Mouse (Mus musculus) ZHBTc4 (cell line): Measurements from ENCODE around the gene Ldb2.

ENCODE experiments used
- DNase-seq: peaks from one replicate; pipeline ENCODE4 v3.0.0-alpha.2; 2011; ENCODE audit warnings: low read depth, low spot score

Gene Ldb2

DNA sequence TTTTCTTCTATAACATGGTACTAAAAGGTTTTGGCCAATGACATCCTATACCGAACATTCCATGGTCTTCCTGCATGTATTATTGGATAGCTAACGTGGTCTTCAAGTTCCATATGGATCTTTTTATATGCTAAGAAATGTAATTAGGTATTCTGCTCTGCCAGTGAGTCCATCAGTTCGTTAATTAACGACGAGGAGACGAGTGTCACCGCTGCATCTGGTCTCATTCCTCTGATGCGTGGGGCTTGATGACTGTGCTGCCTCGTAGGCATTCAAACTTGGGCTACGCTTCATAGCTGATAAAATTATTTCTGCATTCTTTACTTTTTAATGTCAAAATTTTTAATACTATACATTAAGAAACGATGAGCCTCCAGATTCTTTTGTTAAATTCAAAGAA lies 251.0 kb downstream of the Ldb2 start:
- no peak for DNase-seq

DNA sequence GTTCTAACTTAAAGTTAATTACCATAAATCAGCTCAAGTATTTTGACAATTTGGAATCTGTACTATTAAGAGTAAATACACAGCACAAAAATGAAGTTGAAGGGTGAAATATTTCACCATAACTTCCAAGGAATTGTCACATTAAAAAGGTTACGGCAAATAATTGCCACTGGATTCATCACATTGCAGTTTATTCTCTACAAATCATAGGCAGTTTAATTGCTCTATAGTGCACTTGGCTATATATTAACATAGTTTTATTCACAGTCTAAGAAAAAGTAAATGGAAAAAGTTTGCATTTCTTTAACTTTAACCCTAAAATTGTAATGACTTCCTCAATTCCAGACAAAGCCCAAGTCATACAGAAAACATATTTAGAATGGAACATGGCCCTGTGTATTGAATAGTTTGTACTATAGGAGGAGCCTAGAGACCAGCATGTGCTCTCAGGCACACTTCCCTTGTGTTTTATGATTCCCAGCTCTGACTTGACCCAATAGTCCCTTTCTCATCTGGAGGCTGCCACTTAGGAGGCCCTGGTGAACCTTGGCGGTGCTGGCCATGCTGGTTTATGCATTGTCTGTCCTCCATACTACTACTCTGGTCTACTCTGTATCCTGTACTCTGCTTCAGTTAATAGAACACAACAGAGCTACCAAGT lies 255.9 kb downstream of the Ldb2 start:
- no peak for DNase-seq

- no peak for DNase-seq
Measured at GRCm38 (mm10) chr5:44541748-44542147, 257.7 kb downstream of the Ldb2 start.

GRCm38 (mm10) chr5:44538687-44539086 lies 260.8 kb downstream of the Ldb2 start:
- no peak for DNase-seq

DNA sequence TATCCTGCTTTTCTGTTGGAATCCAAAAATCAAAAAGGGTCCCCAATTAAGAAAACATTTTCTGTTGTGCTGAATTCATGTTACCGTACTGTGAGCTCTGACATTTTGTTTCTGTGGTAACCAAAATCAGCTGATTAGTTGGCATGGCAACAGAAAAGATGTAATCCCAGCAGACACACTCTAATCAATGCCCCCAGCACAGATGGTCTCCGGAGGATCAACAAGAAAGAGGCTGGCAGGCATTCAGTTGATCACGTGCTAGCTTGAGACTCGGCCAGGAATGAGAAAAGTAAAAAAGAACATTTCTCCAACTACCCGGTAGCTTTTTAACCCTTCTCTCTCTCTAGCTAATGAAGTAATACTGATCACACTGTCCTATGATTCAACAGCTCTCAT lies 261.5 kb downstream of the Ldb2 start:
- no peak for DNase-seq

DNA sequence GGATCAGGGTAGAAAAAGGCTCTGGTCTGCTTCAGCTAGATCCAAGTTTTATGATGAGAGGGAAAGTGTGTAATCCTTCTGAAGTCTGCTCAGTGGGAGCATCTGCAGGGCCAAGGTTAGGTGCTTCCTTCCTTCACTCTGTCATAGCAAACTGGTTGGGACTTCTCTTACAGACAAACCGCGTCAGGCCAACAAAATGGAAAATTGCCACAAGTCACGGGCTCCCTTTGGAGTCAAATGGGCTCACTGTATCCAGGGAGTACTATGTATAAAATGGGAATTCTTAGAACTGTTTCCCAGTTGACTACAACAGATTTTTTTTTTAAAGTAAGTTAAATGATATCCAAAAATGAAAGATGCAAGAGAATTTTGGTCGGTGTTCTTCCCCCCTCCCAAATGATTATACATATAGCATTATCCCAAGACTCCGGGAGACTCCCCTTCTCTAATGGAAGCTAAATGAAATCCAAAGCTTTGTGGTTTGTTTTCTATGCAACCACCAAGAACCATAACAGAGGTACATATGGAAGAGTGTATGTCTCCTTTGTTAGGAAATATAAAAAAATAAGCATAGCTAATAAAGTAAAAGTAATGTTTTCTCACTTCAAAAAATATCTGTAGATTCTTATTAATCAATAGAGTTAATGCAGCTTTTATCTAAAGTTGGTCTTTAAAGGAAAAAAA lies 262.0 kb downstream of the Ldb2 start:
- no peak for DNase-seq

DNA sequence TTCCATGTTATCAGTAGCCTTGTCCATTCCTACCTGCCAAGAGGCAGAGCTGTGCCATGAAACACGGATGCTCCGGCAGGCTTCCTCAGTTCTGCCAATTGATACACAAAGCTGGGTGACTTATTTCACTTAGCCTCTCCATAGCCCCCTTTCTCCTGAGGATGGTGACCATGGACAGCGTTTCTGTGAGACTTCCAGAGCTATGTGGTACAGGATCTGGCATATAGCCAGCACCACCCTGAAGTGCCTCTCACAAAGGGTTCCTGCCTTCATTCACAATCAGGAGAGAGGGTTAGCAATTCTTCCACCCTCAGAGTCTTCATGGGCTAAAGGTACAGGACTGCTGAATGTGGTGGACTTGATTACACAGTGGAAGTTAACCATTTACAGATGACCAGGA lies 270.0 kb downstream of the Ldb2 start:
- DNase-seq = peak; percentile 8

GRCm38 (mm10) chr5:44529001-44529400 lies 270.5 kb downstream of the Ldb2 start:
- DNase-seq = no peak

DNA sequence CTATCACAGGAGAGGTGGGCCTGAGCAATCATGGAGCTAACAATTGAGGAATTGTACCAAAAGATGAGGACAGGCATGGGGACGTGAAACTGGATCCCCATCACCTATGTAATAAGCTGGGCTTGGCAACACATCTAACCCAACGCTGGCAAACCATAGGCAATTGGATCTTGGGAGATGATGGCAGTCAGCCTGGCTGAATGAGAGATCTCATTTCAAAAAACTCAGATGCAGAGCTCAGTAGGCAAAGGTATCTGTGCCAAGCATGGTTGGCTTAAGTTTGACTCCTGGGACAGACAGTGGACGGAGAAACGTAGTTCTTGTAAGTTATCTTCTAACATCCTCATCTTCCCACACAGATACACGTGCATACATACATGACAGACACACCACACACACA lies 294.3 kb downstream of the Ldb2 start:
- DNase-seq = no peak

DNA sequence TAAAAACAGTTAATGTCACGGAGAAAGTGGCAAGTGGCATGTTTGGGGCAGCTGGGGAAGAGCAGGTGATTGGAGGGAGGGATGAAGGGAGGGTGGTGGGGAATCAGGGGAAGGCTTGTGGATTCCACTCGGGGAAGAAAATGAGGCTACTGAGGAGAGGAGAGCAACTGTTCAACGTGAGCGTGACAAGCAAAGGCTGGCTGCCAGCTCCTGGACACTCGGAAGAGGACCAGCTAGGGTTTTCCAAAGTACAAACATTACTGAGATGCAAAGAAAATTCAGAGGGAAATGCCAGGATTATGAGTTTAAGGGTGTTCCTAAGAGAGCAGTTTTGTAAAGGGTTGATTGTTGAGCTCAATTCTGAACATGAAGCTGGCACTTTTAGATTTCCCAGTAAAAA lies 294.7 kb downstream of the Ldb2 start:
- no peak for DNase-seq

- DNase-seq = no peak
Measured at GRCm38 (mm10) chr5:44498229-44498628, 301.3 kb downstream of the Ldb2 start.

GRCm38 (mm10) chr5:44496854-44497253 lies 302.6 kb downstream of the Ldb2 start:
- DNase-seq = no peak

DNA sequence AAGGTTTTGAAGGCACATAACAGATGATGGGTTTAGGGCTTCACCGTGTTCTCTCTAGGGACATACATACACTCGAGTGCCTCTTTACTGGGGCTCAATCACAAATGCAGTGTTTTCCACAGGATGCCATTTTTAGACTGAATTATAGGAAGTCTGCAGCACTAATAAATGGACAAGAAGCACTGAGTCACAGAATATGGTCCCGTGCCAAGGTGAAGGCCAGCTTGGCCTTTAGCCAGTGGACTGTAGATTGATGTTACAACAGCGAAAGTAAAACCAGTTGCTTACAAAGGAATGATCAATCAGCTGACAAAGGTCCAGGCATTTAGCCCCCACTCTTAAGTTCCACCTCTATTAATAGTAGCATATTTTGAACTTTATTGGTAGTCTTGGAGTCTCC lies 304.4 kb downstream of the Ldb2 start:
- no peak for DNase-seq

GRCm38 (mm10) chr5:44494133-44494532 lies 305.3 kb downstream of the Ldb2 start:
- DNase-seq = no peak

DNA sequence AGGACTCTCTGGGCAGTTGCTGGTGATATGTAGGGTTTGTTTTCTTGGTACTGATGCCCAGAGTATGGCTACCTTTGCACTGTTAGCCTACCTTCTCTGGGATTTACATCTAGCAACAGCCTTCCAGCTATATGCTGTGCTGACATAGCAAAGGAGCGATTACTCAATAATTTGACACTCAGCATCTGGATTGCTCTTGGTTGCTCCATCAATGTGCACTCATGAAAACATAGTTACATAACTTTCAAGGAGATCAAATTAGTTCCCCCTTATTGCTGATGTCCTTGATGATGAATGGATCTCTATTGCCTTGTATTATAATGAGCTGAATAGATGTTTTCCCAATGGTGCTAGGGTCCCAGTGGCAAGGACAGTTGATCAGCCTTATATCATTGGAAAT lies 308.0 kb downstream of the Ldb2 start:
- DNase-seq = no peak

DNA sequence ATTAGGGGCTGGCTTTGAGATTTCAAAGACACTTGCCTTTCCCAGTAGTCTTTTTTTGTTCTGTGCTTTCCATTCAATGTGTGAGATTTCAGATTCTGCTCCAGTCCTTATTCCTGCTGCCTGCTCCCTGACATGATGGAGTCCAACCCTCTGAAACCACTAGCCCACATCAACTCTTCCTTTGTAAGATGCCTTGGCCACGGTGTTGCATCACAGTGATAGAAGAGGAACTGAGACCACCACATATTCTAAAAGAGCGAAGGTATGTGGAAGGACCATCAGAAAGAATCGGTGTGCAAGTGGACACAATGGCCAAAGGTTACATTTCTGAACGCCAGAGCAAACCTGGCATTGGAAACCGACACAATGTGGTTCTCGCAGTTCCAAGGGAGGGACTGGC lies 309.0 kb downstream of the Ldb2 start:
- DNase-seq = no peak

DNA sequence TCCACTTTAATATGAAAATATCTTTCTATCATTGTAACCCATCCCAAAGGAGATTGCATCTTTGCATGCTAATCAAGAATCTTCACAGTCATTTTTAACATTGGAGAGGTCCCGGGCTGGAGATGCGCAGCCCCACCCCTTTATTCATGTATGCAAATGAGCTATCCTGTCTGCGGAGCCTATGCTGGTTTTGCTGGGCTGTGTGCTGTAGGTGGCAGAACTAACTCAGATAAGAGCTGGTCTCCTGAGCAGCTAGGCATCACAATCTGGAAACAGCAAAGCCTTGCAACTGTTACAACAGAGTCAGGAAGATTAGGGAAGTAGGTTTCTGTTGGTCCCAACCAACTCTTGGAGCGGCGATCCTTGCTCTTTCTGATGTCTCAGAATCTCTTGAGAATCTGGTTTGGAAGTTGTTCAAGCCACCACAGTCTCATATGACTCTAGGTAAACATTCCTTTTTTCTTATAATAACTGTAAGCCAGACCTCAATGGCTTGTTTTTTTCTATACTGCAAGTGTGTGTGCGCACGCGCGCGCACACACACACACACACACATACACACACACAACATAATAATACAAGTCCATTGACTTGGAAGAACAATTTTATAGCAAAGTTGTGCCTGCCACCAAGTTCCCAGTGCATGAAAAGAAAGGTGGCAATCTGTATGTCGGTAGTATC lies 315.9 kb downstream of the Ldb2 start:
- DNase-seq = peak; percentile 10

- no peak for DNase-seq
Measured at GRCm38 (mm10) chr5:44481406-44481805, 318.1 kb downstream of the Ldb2 start.

- no peak for DNase-seq
Measured at GRCm38 (mm10) chr5:44476356-44476755, 323.1 kb downstream of the Ldb2 start.

DNA sequence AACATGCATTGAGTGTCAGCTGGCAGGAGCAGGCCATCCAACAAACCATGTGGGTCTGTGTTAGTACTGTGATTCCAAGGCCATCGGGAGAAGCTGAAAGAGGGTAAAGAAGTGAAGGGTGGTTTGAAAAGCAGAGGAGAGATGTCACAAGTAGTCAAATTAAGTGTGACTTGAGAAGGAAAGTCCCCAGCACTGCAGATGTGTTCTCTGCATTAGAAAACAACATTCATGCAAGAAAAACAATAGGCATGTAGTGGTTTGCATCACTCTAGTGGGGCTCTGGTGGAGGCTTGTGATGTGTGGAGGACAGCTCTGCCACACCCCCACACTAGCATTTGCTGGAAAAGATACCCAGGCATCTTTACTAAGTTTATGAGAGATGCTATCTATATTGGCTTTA lies 323.9 kb downstream of the Ldb2 start:
- no peak for DNase-seq

DNA sequence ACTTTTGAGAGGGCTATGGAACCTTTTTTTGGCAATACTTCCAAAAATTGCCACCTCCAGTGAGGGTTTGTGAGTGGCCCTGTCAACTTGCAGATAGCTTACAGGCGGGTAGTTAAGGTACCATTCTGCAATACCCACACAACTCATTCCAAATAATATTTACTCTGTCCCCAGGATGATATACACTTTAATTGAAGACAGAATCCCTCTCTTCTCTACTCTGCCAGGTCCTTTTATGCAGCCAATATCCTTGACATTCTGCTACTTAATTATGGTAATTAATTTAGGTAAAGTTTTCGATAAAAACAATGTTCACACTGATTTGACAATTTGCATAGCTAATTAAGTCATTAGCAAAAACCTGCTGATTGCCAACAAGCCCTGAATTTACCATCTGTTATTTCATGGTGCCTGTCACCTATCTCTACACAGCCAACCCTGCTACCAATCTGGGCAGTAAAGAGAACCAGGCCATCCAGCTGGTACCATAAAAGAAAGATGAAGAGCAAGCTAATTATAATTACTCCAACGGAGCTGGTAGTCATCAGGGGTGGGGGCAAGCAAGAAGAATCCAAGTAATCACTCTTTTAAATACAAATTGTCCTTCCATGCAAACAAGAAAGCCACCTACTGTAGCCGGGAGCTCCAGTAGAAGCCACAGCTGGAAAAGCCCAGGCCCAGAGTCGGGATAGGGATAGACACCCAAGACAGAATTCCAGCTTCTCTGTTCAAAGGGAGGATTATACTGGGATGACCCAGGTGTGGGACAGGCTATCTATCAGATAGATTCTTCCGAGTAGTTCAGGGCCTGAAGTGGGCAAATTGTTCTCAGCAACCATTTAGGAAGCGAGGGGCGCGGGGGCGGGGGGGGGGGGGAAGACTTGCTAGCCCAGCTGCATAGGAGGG lies 325.4 kb downstream of the Ldb2 start:
- no peak for DNase-seq

GRCm38 (mm10) chr5:44465238-44465637 lies 334.2 kb downstream of the Ldb2 start:
- no peak for DNase-seq
